Mouse (Mus musculus) kidney, adult 10 weeks (tissue): ENCODE results near the gene Khdc4. TPM values are rescaled to one million over a fixed set of nuclear protein-coding genes. Genes with fewer than 3 reads are reported as not detected.

Source experiments
- polyA plus RNA-seq: library from polyadenylated mRNA; stranded (reverse); fragments of 350-450 nt; fragmentation: Illumina TruSeq; extraction: RNeasy Lipid Tissue Mini Kit (QIAGEN cat#74804); gene quantifications from one replicate; pipeline ENCODE4 v1.2.3, GENCODE M21; 2014; ENCODE audit warnings: low read depth, low replicate concordance

The Khdc4 gene
- polyA plus RNA-seq, result 52.6 TPM

GRCm38 (mm10) chr3:88684980-88685941 is at the start of gene Khdc4:
Khdc4 (plus strand) TSS chr3:88685803.

GRCm38 (mm10) chr3:88652846-88653515 is 32.6 kb upstream of the Khdc4 start, which contains the start of gene Rxfp4:
Rxfp4 (minus strand) TSS chr3:88653142.

GRCm38 (mm10) chr3:88716399-88717197 is 31.0 kb downstream of the Khdc4 start, which contains the start of gene Rit1:
Rit1 (plus strand) TSS chr3:88716838.

Other genes starting within 250 kb of the Khdc4 start
- gene Sema4a, start 224.6 kb upstream of the Khdc4 start, polyA plus RNA-seq, result 77.3 TPM
- 2.7 TPM for gene Lmna, start 175.8 kb upstream of the Khdc4 start, polyA plus RNA-seq
- gene Mex3a, start 153.4 kb upstream of the Khdc4 start, polyA plus RNA-seq, result 0.57 TPM
- gene Rab25, start 137.5 kb upstream of the Khdc4 start, polyA plus RNA-seq, result 2.4 TPM
- gene Lamtor2, start 132.7 kb upstream of the Khdc4 start, polyA plus RNA-seq, result 7.3 TPM
- 19.4 TPM for gene Ubqln4, start 132.0 kb upstream of the Khdc4 start, polyA plus RNA-seq
- gene Ssr2, start 109.9 kb upstream of the Khdc4 start, polyA plus RNA-seq, result 22.5 TPM
- 11.2 TPM for gene Arhgef2, start 79.8 kb upstream of the Khdc4 start, polyA plus RNA-seq
- gene Rxfp4, start 32.7 kb upstream of the Khdc4 start, polyA plus RNA-seq, result not detected
- 11.8 TPM for gene Rit1, start 31.0 kb downstream of the Khdc4 start, polyA plus RNA-seq
- gene Syt11, start 89.4 kb downstream of the Khdc4 start, polyA plus RNA-seq, result 24.0 TPM
- 8.4 TPM for gene Gon4l, start 149.4 kb downstream of the Khdc4 start, polyA plus RNA-seq
- 1.1 TPM for gene Msto1, start 228.2 kb downstream of the Khdc4 start, polyA plus RNA-seq